Mouse (Mus musculus) gastrocnemius, adult 8-10 months (tissue): ENCODE results near the gene Olfr295. TPM values are rescaled to one million over a fixed set of nuclear protein-coding genes. Genes with fewer than 3 reads are reported as not detected.

Experiments used
- DNase-seq, 2 experiments: peaks; one replicate each; pipeline ENCODE4 v3.0.0; 2022; ENCODE audit warnings: low spot score in 2 of 2
- total RNA-seq, 4 experiments: library from RNA; stranded (reverse); gene quantifications; 2 replicates each; pipeline ENCODE4 v1.2.4; 2022

Olfr295 gene
- not detected for total RNA-seq

DNA sequence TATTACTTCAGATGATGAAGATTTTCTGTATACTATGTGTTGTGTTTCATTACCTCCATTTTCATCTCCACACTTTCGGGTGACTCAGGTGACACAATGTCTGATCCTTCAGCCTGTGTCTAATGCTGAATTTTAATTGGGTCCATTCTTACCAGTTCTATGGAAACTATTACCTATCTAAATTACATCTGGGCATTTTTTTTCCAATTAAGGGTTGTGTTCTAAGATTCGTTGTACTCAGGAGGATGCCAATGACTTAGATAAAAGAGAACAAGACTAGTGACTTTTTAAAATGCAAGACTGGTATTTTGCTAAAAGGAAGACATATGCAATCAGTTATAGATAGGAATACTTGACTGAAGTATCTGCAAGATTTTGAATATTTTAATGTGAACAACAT is at the start of gene Olfr295:
Gene Olfr295 (plus strand): TSS at position 301 of the 400 bp plus-strand sequence.
- DNase-seq, result no peak

DNA sequence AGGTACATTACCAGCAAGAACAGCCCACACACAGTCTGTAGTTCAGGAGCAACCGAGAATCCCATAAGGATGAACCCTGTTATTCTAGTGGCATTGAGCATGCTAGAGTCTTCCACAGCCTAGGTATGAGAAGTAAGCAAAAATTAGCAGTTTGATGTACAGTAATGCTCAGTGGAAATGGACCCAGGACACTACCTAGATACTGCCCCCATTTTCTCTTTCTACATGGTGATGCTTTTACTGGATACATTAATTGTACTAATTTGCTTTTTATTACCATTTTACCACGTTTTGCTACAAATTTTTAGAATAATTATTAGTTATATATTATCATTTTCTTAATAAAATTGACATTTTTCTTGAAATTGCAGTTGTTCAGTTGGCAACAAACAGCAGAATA is 32.9 kb downstream of the Olfr295 start, which contains the start of gene Olfr294:
Gene Olfr294 (minus strand): TSS at position 101 of the 400 bp plus-strand sequence.
- no peak for DNase-seq

Other genes starting within 250 kb of the Olfr295 start
- not detected for gene Olfr307, start 246.3 kb upstream of the Olfr295 start, total RNA-seq
- gene Olfr305, start 216.9 kb upstream of the Olfr295 start, total RNA-seq, result not detected
- gene Olfr304, start 197.2 kb upstream of the Olfr295 start, total RNA-seq, result not detected
- gene Olfr303, start 186.1 kb upstream of the Olfr295 start, total RNA-seq, result not detected
- not detected for gene Olfr301, start 180.0 kb upstream of the Olfr295 start, total RNA-seq
- gene Olfr299, start 123.9 kb upstream of the Olfr295 start, total RNA-seq, result not detected
- gene Olfr298, start 91.4 kb upstream of the Olfr295 start, total RNA-seq, result not detected
- gene Olfr297, start 63.9 kb upstream of the Olfr295 start, total RNA-seq, result not detected
- not detected for gene Olfr294, start 32.8 kb downstream of the Olfr295 start, total RNA-seq
- not detected for gene Olfr293, start 65.2 kb downstream of the Olfr295 start, total RNA-seq
- not detected for gene Olfr292, start 104.5 kb downstream of the Olfr295 start, total RNA-seq
- under 1 TPM in 3 of 4 experiments, not detected in 1; 0.24 to 0.43 (median 0.38) TPM for gene Folh1, start 192.1 kb downstream of the Olfr295 start, total RNA-seq
- not detected for gene Vmn2r77, start 211.2 kb downstream of the Olfr295 start, total RNA-seq